Mouse (Mus musculus) adrenal gland, adult 2 months (tissue): Measurements from ENCODE around the gene Ift43. TPM values are rescaled to one million over a fixed set of nuclear protein-coding genes. Genes with fewer than 3 reads are reported as not detected.

Experiments used
- DNase-seq: peaks from one replicate; pipeline ENCODE4 v3.0.0; 2021
- polyA plus RNA-seq: library from polyadenylated mRNA; depleted of rRNA; stranded (reverse); fragments of >200 nt; gene quantifications from 2 replicates; pipeline ENCODE4 v1.2.3, GENCODE M21; 2012
- total RNA-seq, 2 experiments: library from RNA; stranded (reverse); gene quantifications; 2 replicates each; pipeline ENCODE4 v1.2.3; 2021

The Ift43 gene
- total and polyA plus RNA-seq, 3 experiments, result 10.9 to 30.3 (median 18.3) TPM

GRCm38 (mm10) chr12:86129696-86130095, 47.4 kb downstream of the Ift43 start:
- no peak for DNase-seq

- peak; percentile 48 for DNase-seq
These were observed 50.5 kb downstream of the Ift43 start for GRCm38 (mm10) chr12:86132799-86133198.

- no peak for DNase-seq
These were observed 53.4 kb downstream of the Ift43 start for GRCm38 (mm10) chr12:86135691-86136090.

- DNase-seq, result peak; percentile 43
These were observed 56.4 kb downstream of the Ift43 start for GRCm38 (mm10) chr12:86138696-86139095.

- DNase-seq, result no peak
These were observed 60.0 kb downstream of the Ift43 start for GRCm38 (mm10) chr12:86142389-86142788.

- no peak for DNase-seq
These were observed 63.9 kb downstream of the Ift43 start for GRCm38 (mm10) chr12:86146246-86146645.

GRCm38 (mm10) chr12:86148271-86148670, 65.9 kb downstream of the Ift43 start:
- no peak for DNase-seq

GRCm38 (mm10) chr12:86149087-86149486, 66.7 kb downstream of the Ift43 start:
- no peak for DNase-seq

- no peak for DNase-seq
These were observed 69.6 kb downstream of the Ift43 start for GRCm38 (mm10) chr12:86151941-86152340.

GRCm38 (mm10) chr12:86153213-86153957, 71.0 kb downstream of the Ift43 start:
- DNase-seq, result no peak

GRCm38 (mm10) chr12:86155176-86155575, 72.8 kb downstream of the Ift43 start:
- no peak for DNase-seq

- DNase-seq, result no peak
These were observed 74.8 kb downstream of the Ift43 start for GRCm38 (mm10) chr12:86157166-86157565.

- DNase-seq, result no peak
These were observed 75.6 kb downstream of the Ift43 start for GRCm38 (mm10) chr12:86157894-86158444.

- DNase-seq, result no peak
These were observed 76.5 kb downstream of the Ift43 start for GRCm38 (mm10) chr12:86158689-86159483.

GRCm38 (mm10) chr12:86161436-86161835, 79.1 kb downstream of the Ift43 start:
- no peak for DNase-seq

- no peak for DNase-seq
These were observed 79.6 kb downstream of the Ift43 start for GRCm38 (mm10) chr12:86161942-86162341.

GRCm38 (mm10) chr12:86162890-86163816, 80.8 kb downstream of the Ift43 start:
- DNase-seq, result no peak

GRCm38 (mm10) chr12:86166244-86166643, 83.9 kb downstream of the Ift43 start:
- no peak for DNase-seq

- DNase-seq, result no peak
These were observed 84.7 kb downstream of the Ift43 start for GRCm38 (mm10) chr12:86167075-86167474.

GRCm38 (mm10) chr12:86168712-86169111, 86.4 kb downstream of the Ift43 start:
- no peak for DNase-seq

GRCm38 (mm10) chr12:86169195-86169594, 86.9 kb downstream of the Ift43 start:
- DNase-seq, result no peak

GRCm38 (mm10) chr12:86173314-86173713, 91.0 kb downstream of the Ift43 start:
- DNase-seq, result no peak
